Mouse (Mus musculus): ENCODE measurements at regions not wholly inside any gene's neighbourhood (a gene's known extent, or its start where the extent isn't known, plus 50 kb on each side); places are given as distances from the start of the nearest gene placed in this dataset.
A peak's percentile ranks its signal among the peaks of the same experiment; 100 is the strongest.

GRCm38 (mm10) chr1:167938176-167938575 is 249.1 kb downstream of the Lmx1a start:
- TF ChIP-seq CTCF (IDR thresholded peaks at IDR 0.05; ENCODE audit: low read depth) (0 out of 2 replicates have a peak, but pooled peaks have one; percentile 6), EP300 (IDR thresholded peaks at IDR 0.05; ENCODE audit: low read depth) (no peak)
